Mouse (Mus musculus): ENCODE data around the gene Efcab6.

Gene Efcab6

DNA sequence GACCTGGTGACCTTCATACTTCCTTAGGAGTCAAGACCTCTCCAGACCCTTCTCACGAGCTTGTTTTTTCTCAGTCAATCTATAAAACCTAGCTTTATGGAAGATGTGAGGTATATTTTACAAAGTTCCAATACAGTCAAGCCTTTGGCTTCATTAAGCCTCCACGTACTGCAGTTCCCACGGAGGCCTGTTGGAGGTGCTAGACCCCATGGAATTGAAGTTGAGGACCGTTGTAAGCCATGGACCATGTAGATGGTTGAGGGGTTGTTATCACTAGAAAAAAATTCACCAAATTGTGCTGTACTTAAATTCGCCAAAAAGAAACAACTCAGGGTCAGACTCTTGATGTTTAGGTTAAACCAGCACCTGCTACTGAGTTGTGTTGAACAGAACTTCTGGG is 9.1 kb downstream of the Efcab6 start:
- DNase-seq, result no peak

DNA sequence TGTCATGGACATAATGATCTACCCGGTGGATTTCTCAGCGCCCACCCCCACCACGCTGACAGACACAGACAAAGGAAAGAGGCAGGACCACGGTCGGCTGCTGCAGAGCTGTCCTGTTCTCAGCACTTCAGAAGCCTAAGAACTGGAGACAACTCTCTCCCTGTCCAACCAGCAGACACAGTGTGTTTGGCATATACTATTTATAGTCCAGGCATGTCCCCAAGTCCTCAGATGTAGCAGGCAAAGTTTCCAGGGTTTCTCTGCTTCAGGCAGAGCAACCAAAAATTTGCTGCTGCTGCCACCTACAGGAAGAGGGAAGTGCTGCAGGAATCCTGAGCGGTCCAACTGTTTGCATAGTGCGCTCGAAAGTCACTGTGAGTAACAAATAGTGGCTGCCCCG is 11.3 kb downstream of the Efcab6 start:
- peak; percentile 70 for DNase-seq

DNA sequence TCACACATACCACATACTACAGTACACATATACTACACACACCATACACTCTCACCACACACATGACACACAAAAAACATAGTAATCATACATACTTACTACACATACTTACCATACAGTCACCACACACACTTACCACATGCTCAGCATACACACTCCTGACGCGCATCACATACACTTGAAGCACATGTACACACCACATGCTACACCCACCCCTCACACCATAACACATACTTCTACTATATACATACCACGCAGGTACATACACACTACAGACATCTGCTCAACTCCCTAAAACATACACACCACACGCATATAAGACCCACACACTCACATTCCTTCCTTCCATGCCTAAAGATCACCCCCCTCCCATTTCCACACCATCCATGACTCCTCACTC is 11.9 kb downstream of the Efcab6 start:
- DNase-seq, result no peak

DNA sequence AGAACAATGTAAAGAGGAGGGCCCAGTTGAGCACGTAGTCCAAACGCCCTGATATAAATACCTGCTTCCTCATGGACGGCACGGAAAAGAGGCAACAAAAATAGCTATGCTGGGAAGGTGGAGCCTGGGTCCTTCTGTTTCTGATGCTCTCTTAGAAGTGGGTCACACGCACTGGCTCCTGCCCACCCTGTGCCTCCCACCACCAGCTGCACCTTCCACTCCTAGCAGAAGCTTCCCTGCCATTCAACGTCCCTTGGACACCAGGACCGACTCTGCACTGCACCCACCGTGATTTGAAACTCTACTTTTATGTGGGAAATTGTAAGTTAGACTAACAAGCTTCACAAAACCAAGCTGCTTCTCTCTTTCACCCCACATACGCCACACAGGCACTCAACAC is 12.8 kb downstream of the Efcab6 start:
- no peak for DNase-seq

DNA sequence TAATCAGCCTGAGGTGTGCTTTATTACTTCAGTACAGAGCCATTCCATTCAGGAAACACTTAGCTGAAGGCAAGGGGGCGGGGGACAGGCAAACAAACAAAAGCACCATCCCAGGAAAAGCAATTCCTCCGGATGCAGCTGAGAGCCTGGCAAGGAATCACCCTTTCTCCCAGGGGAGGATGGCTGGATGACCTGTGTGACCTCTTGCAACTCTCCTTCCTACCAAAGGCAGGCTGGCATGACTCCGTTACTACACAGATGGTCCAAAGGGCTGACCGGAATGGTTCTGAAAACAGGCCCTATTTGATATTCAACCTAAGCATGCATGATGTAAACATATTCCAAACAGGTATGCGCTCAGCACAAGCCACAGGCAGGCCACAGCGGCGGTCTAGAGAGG is 15.6 kb downstream of the Efcab6 start:
- DNase-seq, result no peak

DNA sequence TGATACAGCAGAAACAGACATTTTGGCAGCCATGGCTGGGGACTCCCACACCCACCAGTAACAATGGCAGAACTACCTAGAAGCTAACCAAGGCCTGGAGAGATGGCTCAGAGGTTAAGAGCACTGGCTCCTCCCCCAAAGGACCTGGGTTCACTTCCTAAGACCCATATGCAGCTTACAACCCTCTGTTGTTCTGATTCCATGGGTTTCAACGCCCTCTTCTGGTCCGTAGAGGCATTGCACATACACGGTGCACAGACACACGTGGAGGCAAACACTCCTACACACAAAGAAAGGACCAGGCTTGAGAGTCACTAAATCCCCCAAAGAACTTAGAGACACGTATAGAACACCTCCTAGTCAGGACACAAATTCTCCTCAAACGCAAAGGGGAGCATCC is 19.6 kb downstream of the Efcab6 start:
- DNase-seq, result no peak

DNA sequence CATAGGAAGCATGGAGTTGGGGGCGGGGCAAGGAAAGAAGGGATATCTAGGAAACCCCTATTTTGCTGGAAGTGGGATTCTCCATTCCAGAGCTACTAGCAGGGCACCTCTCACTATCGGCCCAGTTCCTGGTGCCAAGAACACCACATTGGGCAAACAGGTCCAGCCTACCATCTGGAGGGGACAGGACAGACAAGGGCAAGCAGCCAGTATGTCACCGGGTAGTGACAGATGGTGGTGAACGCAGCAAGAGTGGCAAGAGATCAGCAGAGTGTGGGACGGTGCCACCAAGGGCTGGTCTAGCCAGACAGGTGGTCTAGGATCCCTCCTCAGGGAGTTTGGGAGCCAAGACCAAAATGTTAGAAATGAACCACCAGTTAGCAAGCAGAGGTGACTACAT is 28.1 kb downstream of the Efcab6 start:
- peak; percentile 92 for DNase-seq

DNA sequence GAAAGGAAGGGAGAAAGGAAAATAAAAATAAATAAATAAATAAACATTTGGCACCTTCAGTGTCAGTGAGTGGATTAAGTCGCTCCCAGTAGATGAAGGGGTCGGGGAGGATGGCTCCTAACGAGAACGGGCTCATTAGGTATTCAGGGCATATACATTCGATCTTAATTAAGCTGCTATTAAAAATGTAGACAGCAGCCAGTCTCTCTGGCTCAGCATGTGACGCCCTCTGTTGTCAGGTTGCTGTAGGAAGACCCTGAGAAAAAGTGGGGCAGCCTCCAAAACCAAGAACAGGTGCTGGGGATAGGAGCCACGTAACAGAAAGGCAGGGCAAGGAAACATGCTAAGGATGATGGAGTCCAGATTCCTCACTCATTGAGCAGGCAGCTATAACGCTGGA is 39.5 kb downstream of the Efcab6 start:
- DNase-seq, result no peak

DNA sequence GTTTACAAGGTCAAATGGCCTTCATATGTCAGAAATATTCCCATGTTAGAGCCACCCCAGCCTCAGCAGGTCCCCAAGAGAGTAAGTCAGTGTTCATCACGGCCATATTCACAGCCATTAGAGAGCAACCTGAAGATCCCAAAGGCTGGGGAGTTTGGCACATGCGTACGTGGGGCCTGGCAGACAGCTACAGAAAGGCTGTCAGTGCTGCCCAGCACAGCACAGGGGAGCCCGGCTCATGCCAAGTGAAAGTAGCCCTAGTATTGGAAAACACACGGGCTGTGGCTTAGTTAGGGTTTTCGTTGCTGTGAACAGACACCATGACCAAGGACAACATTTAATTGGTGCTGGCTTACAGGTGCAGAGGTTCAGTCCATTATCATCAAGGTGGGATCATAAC is 40.3 kb downstream of the Efcab6 start:
- peak; percentile 63 for DNase-seq

DNA sequence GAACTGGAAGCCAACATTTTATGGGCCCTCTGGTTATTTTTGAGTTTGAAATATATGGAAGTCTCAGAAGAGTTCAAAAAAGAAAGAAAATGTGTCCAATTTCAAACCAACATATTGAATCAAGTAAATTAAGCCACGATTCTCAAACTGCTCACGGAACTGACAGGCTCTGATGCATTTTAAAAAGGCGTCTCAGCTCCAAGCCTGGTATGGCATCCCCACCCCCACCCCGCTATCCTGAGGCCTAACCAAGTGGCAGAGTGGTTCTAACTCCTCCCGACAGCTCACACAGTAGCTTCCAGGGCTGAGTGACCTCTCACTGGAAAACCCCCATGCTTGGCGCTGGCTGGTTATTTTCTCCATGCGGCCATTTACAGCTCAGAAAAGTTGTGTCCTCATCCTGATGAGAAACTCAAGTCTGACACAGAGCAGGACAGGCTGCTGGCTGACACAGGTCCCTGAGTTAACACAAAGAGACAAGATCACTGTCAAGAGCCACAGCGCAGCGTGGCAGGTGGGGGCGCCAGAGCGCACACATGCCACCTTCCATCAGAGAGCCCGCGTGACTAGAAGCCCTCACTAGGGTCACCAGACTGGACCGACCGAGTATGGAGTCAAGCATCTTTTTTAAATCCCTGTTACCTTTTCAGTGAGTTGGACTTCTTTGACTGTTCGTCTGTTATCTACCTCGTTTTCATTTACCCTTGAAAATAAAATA is 55.7 kb downstream of the Efcab6 start:
- no peak for DNase-seq

DNA sequence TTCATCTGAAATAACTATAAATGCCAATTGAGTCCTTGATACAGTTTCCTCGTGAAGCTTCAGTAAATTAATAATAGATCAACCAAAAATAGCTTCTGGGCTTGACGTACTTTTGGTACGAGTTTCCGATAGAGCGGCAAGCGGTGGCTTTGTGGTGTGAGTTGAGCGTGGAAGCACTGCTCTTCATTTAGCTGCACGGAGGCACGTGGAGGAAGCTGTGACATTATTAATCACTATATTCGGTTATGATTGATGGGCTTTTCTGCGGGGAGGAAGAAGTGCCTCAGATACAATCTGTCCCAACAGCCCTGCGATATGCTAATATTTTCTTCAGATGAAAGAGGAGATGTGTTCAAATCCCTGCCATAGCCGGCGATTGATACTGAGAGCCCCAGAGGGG is 60.9 kb downstream of the Efcab6 start:
- no peak for DNase-seq

DNA sequence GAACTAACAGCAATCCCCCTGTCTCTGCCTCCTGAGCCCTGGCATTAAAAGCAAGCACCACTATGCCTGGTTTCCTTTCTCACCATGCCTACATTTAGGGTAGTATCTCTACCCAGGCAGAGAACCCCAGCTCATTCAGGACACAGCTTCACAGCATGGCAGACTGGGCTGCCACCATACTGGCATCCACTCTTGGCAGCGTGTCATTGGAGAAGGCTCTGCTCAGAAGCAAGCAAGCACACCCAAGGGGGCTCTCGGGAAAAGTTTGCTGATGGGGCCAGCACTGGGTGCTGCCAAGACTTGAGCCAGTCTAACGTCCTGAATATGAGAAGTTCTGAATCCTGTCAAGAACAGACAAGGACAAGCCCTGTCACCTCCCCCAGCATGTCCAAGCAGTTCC is 66.1 kb downstream of the Efcab6 start:
- DNase-seq, result no peak

DNA sequence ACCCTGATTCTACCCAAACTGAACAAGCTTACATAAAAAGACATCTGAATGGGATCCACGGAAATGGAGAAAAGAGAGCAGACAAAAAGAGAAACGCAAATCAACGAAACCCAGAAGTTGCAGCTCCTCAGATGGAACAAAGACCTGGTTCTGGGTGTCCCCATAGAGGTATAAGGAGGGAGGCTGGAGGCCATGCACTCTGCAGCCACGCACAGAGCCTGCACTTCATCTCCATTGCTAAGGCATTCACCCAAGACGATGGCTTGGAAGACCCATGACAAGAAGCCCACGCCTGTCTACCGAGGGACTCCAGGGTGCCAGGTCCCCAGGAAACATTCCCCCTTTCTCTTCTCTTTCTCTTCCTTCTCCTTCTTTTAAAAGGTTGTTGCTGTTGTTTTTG is 66.6 kb downstream of the Efcab6 start:
- DNase-seq, result no peak

DNA sequence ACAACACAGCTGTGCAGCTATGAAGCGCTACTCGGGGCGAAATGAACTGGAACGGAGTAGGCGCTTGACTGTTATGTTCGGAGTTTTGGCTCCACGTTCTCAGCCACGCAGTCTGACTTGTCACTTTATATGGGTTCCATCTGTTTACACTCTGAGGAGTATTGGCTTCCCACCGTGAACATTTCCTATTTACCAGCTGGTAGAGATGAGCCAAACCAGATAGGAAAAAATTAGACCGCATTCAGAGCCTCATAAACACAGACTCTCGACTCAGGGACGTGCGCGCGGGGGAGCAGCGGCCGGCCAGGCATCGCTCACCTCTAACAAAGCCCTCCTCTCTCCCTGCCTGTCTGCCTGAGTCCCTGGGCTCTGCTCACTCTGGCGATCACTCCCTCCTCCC is 67.1 kb downstream of the Efcab6 start:
- DNase-seq, result peak; percentile 43

DNA sequence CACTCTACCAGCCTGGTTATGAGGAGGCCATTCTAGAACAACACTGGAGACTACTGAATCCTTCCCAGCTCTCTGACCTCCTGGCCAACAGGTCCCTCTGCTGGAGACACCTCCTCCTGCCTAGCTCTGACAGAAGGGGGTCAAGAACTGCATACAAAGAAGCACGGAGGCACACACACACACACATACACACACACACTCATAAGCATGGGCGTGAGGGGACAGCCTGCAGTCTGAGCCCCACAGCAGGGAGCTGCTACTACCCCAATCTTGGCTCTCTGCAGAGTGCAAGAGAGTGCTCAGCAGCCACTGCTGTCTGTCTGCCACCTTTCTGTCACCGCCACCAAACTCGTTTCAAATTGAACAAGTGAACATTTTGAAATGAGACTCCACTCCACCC is 67.6 kb downstream of the Efcab6 start:
- DNase-seq, result no peak

DNA sequence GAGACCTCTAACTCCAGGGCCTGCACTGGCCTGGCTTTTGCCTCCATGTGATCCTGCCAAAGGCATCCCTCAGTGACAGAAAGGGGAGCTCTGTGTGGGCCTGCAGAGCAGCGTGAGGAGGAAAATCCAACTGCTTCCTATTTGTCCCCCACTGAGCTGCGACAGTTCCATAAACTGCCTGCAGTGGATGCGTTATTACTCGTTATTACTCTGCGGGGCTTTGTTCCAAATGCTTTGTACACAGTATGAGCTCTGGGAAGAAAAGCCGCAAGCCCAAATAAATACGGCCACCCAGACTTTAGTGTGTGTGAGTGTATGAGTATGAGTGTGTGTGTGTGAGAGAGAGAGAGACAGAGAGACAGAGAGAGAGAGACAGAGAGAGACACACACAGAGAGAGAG is 68.3 kb downstream of the Efcab6 start:
- DNase-seq, result no peak

DNA sequence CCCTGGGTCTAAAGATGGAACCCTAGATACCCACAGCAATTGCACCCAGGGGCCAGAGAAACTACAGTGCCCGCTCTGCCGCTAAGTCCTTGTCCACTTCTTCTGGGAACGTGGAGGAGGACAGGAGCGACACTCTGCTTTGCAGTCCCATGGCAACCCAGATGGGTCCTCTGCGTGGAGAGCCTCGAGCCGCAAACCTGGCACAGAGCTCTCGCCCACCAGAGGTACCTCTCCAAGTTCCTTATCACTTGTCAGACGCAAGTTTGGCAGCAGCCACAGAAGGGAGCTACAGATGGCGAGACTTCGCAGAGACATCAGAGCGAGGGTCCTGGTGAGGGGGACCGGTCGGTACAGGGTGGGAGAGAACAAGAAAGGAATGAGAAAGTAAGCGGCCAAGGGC is 73.0 kb downstream of the Efcab6 start:
- no peak for DNase-seq

DNA sequence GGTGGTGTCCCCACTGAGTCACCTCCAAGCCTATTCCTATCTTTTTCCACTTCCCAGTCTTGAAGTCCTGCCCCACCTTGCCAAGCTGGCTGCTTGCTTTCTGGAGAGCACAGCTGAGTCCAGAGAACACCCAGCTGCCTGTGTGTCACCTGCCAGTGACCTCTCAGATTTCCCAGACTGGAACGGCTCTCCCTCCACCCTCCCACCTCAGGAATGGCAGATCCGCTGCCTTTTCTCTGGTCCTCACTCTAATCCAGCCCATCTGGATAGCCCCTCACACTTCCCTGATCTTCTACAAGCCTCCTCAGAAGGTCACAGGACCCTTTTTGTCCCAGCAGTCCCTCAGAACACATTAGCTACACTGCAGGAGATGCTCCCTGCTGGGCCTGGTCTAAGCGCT is 73.7 kb downstream of the Efcab6 start:
- no peak for DNase-seq

DNA sequence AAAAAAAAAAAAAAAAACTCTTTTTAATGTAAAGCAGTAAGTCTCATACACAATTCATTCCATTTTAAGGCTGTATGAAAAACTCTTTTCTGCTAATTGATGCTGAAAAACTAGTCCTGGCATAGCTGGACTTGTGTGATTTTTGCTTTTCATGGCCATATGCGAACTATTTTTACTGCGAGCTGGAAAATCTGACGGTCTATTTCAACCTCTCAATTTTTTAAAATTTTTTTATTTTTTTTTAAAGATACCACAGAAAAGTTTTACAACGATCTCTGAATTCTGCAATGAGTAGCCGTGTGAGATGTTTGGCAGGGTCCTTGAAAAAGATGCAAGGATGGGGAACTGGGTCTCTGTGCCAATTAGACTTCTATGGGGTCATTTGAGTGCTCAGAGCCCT is 75.9 kb downstream of the Efcab6 start:
- no peak for DNase-seq

DNA sequence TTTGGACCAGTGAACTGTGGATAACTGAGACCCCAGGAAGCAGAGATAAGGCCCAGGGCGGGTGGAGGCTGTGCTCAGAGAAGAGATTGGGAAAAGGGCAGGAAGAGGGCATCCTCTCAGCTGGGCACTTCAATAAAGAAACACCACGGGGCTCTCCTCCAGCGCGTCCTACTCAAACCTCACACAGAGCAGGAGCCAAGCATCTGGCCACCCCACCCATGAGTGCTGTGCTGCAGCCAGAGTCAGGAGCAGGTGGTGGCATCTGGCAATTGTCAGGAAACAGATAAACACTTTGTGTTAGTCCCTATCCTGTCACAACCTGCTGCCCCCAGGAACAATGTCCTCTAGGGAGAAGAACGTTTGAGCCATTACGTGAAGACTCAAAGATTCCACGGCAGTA is 77.1 kb downstream of the Efcab6 start:
- DNase-seq, result no peak

DNA sequence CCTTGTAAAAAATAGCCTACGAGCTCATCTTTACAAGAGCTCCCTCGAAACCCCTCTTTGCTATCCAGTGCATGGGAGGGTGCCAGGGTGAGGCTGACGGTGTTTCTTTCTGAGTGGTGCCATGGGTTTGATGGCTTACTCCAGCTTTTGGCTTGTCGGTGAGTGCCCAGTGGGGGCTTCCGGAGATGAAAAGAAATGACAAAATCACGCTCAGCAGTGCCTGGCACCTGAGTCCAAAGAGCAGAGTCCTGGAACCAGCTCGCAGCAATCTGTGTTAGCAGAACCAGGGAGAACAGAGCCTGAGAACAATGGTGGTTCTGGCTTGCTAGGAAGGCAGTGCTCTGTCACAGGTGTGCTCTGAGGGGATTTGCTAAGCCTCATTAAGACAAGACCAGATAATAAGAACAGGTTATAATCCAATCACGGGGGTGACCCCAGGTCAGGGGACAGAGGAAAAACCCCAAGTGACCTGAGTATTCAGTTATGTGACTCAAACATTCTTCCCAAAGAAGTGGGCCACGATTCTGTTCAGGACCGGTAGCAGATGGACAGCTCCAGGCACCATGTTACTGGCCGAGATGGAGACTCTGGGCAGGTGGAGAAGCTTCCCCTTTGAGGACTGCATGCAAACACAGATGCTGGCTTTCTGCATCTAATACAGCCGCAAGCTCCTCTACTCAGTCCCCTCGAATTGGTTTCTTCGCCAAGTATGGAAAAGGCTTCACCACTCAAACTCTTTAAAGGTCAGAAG is 82.8 kb downstream of the Efcab6 start:
- peak; percentile 14 for DNase-seq

DNA sequence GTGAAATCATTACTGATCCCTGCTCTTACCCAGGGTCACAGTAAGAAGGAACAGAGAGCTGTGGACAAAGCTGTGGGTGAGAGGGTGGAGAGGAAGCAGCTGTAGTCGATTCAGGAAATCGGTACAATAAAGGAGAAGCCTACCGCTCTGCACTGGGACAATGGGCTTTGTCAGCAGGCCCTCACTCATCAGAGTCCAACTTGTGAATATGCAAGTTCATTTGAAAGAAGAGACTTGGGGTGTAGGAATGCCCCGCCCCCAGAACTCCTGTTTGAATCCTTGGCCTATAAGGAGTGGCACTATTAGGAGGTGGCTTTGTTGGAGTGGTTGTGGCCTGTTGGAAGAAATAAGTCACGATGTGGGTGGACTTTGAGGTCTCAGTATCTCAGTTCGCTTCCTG is 86.3 kb downstream of the Efcab6 start:
- no peak for DNase-seq

DNA sequence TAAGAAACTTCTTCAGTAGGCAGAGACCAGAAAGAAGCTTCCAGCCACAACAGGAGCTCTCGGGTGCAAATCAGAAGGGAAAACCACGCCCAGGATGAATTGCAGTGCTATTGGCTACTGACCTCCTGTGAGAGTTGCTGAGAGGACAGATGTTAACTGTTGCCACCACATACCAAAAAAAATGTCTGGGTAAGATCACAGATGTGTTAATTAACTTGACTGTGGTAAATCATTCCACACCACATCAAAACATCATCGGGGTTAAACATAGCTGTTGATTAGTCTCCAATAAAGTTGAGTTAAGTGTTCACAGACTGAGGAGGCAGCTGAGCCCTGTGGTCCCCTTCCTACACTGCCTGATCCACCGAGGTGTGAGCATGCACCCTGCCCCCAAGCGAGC is 88.1 kb downstream of the Efcab6 start:
- DNase-seq, result no peak

DNA sequence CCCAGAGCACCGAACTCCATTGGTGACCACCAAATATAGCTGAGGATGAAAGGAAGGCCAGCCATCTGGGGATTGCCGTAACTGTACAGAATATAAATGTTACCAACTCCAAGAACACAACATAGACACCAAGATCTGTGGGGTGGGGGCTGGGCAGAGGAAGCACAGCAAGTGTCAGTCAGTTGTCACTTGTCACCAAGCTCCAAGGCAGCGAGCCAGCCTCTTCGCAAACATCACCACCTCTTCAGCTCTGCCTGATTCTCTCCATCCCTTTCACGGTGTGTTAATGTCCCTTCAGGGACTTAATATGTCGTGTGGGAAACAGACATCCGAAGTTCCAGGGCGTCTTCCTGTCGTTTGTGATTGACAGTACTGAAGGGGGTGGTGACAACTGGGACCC is 93.0 kb downstream of the Efcab6 start:
- DNase-seq, result no peak

DNA sequence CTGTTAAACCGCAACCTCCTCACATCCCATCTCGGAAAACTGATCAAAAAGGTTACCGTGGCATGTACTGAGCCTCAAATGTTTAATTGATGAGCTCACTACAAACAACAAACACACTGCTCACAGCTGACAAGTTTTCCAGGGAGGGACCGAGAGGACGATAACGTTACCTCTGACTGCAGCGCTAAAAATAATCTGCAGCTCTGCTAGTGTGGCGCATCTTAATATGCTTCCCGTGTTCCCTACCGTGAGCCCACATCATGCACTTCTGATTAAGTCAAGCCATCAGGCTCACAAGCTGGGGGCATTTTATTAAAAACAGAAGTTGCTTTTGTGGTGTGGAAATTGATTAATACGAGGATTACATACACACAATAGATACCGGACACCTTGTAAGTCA is 97.4 kb downstream of the Efcab6 start:
- DNase-seq, result no peak

Measured in cerebellum, adult 11 months (tissue).